Mouse (Mus musculus): Measurements from ENCODE around the gene Dazap2. TPM values are rescaled to one million over a fixed set of nuclear protein-coding genes. Genes with fewer than 3 reads are reported as not detected.

The Dazap2 gene
- polyA plus RNA-seq, 1 experiment = not detected

GRCm38 (mm10) chr15:100641226-100641810 is 26.2 kb downstream of the Dazap2 start:
- Histone ChIP-seq H3K4me3 (ENCODE audit: insufficient read depth, low read depth, low read length) (no peak overlapping the region), H3K4me1 (ENCODE audit: control insufficient read depth, insufficient read depth, low read length) (peaks cover 8% of the 10 kb centered on the region), H3K27ac (ENCODE audit: insufficient read depth, low read depth, low read length) (no peak overlapping the region)
- 69% methylated on average over 16 of the region's 16 CpGs for WGBS
- TF ChIP-seq CTCF (IDR thresholded peaks at IDR 0.05; ENCODE audit: insufficient read depth, low read depth, low read length) (no peak), POLR2A (IDR thresholded peaks at IDR 0.05; ENCODE audit: insufficient read depth, low read depth, low read length) (no peak)

GRCm38 (mm10) chr15:100642451-100642850 is 27.3 kb downstream of the Dazap2 start:
- TF ChIP-seq POLR2A (IDR thresholded peaks at IDR 0.05; ENCODE audit: insufficient read depth, low read depth, low read length) = no peak
- no peak for TF ChIP-seq CTCF (IDR thresholded peaks at IDR 0.05; ENCODE audit: insufficient read depth, low read depth, low read length)
- Histone ChIP-seq H3K4me1 (ENCODE audit: control insufficient read depth, insufficient read depth, low read length) (no peaks in the 10 kb centered on the region), H3K27ac (ENCODE audit: insufficient read depth, low read depth, low read length) (no peak overlapping the region), H3K4me3 (ENCODE audit: insufficient read depth, low read depth, low read length) (no peak overlapping the region)
- 90% methylated on average over 7 of the region's 7 CpGs for WGBS

GRCm38 (mm10) chr15:100646161-100646560 is 31.0 kb downstream of the Dazap2 start:
- Histone ChIP-seq H3K27ac (ENCODE audit: insufficient read depth, low read depth, low read length) (no peak overlapping the region), H3K4me1 (ENCODE audit: control insufficient read depth, insufficient read depth, low read length) (no peaks in the 10 kb centered on the region), H3K4me3 (ENCODE audit: insufficient read depth, low read depth, low read length) (no peak overlapping the region)
- no peak for TF ChIP-seq CTCF (IDR thresholded peaks at IDR 0.05; ENCODE audit: insufficient read depth, low read depth, low read length)
- no peak for TF ChIP-seq POLR2A (IDR thresholded peaks at IDR 0.05; ENCODE audit: insufficient read depth, low read depth, low read length)
- WGBS = 77% methylated on average over 6 of the region's 6 CpGs

GRCm38 (mm10) chr15:100650111-100650510 is 35.0 kb downstream of the Dazap2 start:
- no peak overlapping the region for H3K4me3 ChIP-seq (ENCODE audit: insufficient read depth, low read depth, low read length)
- TF ChIP-seq POLR2A (IDR thresholded peaks at IDR 0.05; ENCODE audit: insufficient read depth, low read depth, low read length) (no peak), CTCF (IDR thresholded peaks at IDR 0.05; ENCODE audit: insufficient read depth, low read depth, low read length) (no peak)
- H3K4me1 ChIP-seq (ENCODE audit: control insufficient read depth, insufficient read depth, low read length) = no peaks in the 10 kb centered on the region
- no peak overlapping the region for H3K27ac ChIP-seq (ENCODE audit: insufficient read depth, low read depth, low read length)
- 93% methylated on average over 10 of the region's 10 CpGs for WGBS

- Histone ChIP-seq H3K4me3 (ENCODE audit: insufficient read depth, low read depth, low read length) (no peak overlapping the region), H3K4me1 (ENCODE audit: control insufficient read depth, insufficient read depth, low read length) (no peaks in the 10 kb centered on the region), H3K27ac (ENCODE audit: insufficient read depth, low read depth, low read length) (no peak overlapping the region)
- TF ChIP-seq POLR2A (IDR thresholded peaks at IDR 0.05; ENCODE audit: insufficient read depth, low read depth, low read length) (no peak), CTCF (IDR thresholded peaks at IDR 0.05; ENCODE audit: insufficient read depth, low read depth, low read length) (no peak)
- 92% methylated on average over 9 of the region's 9 CpGs for WGBS
Observed at GRCm38 (mm10) chr15:100651610-100652009, 36.5 kb downstream of the Dazap2 start.

GRCm38 (mm10) chr15:100654271-100654670 is 39.1 kb downstream of the Dazap2 start:
- no peak overlapping the region for H3K4me3 ChIP-seq (ENCODE audit: insufficient read depth, low read depth, low read length)
- no peaks in the 10 kb centered on the region for H3K4me1 ChIP-seq (ENCODE audit: control insufficient read depth, insufficient read depth, low read length)
- no peak overlapping the region for H3K27ac ChIP-seq (ENCODE audit: insufficient read depth, low read depth, low read length)
- 81% methylated on average over 1 of the region's 1 CpGs for WGBS
- TF ChIP-seq POLR2A (IDR thresholded peaks at IDR 0.05; ENCODE audit: insufficient read depth, low read depth, low read length) = no peak
- no peak for TF ChIP-seq CTCF (IDR thresholded peaks at IDR 0.05; ENCODE audit: insufficient read depth, low read depth, low read length)

GRCm38 (mm10) chr15:100655201-100655600 is 40.1 kb downstream of the Dazap2 start:
- no peaks in the 10 kb centered on the region for H3K4me1 ChIP-seq (ENCODE audit: control insufficient read depth, insufficient read depth, low read length)
- 87% methylated on average over 5 of the region's 5 CpGs for WGBS
- TF ChIP-seq POLR2A (IDR thresholded peaks at IDR 0.05; ENCODE audit: insufficient read depth, low read depth, low read length) (no peak), CTCF (IDR thresholded peaks at IDR 0.05; ENCODE audit: insufficient read depth, low read depth, low read length) (no peak)
- H3K4me3 ChIP-seq (ENCODE audit: insufficient read depth, low read depth, low read length) = no peak overlapping the region
- H3K27ac ChIP-seq (ENCODE audit: insufficient read depth, low read depth, low read length) = no peak overlapping the region

GRCm38 (mm10) chr15:100660306-100660705 is 45.2 kb downstream of the Dazap2 start:
- 72% methylated on average over 9 of the region's 9 CpGs for WGBS

GRCm38 (mm10) chr15:100660805-100661204 is 45.7 kb downstream of the Dazap2 start:
- Histone ChIP-seq H3K4me3 (ENCODE audit: insufficient read depth, low read depth, low read length) (no peak overlapping the region), H3K4me1 (ENCODE audit: control insufficient read depth, insufficient read depth, low read length) (no peaks in the 10 kb centered on the region), H3K27ac (ENCODE audit: insufficient read depth, low read depth, low read length) (no peak overlapping the region)
- WGBS = 89% methylated on average over 5 of the region's 5 CpGs
- TF ChIP-seq CTCF (IDR thresholded peaks at IDR 0.05; ENCODE audit: insufficient read depth, low read depth, low read length) (no peak), POLR2A (IDR thresholded peaks at IDR 0.05; ENCODE audit: insufficient read depth, low read depth, low read length) (no peak)

More at GRCm38 (mm10) chr15:100660306-100660705, 45.2 kb downstream of the Dazap2 start:
- no peak overlapping the region for H3K4me3 ChIP-seq (ENCODE audit: insufficient read depth, low read depth, low read length)
- H3K4me1 ChIP-seq (ENCODE audit: control insufficient read depth, insufficient read depth, low read length) = no peaks in the 10 kb centered on the region
- no peak overlapping the region for H3K27ac ChIP-seq (ENCODE audit: insufficient read depth, low read depth, low read length)
- TF ChIP-seq POLR2A (IDR thresholded peaks at IDR 0.05; ENCODE audit: insufficient read depth, low read depth, low read length) = no peak
- no peak for TF ChIP-seq CTCF (IDR thresholded peaks at IDR 0.05; ENCODE audit: insufficient read depth, low read depth, low read length)

Measured in olfactory bulb, adult 2 months (tissue).